Mouse (Mus musculus) mesoderm, embryonic 11.5 days (tissue): ENCODE measurements around the gene Lrwd1.

Experiments
- DNase-seq: peaks from one replicate; pipeline ENCODE4 v3.0.0-alpha.2; 2012; ENCODE audit warnings: low read depth, low spot score

Gene Lrwd1

DNA sequence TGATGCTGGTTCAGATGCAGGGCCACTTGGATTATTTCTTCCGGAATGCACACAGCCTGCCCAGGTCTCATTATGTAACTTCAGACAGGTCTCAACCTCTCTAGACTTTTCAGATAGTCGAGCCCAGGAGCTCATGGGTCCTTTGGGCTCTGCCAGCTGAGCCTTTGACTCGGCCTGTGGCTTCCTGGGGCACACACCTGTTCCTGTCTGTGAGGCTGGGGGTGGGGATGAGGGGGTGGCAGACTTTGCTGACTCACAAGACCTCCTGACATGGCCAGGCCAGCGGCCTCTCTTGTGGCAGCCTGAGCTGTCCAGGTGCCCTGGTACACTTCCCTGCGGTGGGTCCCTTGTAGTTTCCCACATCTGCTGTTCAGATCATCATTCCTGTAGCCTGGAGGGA lies 43.9 kb downstream of the Lrwd1 start:
- no peak for DNase-seq

DNA sequence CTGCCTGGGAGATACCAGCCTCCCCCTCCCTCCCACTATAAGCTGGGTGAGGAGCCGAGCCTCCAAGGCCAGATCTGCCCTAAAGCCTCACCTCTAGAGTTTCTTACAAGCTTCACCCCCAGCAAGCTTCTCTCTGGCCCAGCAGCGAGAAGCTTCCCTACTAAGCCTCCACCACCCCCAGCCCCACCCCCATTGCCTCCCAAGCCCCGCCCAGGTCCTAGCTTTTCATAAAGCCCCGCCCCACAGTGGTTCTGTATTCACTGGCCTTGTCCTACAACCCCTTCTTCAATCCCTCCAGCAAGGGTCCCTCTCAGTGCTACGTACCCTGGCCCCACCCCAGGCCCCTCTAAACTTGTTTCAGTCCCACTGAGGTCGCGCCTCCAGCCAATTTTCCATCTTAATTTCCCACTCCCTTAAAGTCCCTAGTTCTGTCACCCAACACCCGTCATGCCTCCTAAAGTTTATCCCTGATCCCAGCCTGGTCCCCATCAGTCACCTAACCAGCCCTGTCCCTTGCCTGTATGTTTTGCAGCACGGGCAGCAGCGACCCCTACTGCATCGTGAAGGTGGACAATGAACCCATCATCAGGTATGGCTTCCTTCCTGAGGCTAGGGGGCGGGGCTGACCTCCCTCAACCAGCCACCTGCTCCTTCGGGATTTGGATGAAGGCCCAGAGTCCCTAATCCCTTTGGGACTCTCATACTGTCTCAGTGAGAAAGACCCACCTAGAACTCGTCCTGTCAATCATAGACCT lies 46.9 kb downstream of the Lrwd1 start:
- no peak for DNase-seq

DNA sequence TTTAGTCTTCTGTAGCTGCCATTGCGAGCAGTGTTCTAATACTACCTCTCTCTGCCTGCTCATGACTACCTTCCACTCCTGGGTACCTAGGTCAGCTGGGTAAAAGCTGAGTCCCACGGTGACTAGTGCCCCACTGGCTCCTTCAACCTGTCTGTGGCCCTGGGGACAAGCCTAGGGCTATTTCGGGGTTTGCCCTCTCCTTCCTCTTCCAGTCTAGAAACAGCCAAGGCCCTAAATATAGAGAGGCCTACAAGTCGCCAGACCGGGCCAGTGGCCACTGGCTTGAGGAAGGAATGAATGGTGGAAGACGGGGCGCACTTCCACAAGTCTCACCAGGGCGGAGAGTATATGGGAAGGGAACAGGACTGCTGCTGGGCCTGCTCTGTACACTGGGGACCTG lies 49.6 kb downstream of the Lrwd1 start:
- DNase-seq = no peak

DNA sequence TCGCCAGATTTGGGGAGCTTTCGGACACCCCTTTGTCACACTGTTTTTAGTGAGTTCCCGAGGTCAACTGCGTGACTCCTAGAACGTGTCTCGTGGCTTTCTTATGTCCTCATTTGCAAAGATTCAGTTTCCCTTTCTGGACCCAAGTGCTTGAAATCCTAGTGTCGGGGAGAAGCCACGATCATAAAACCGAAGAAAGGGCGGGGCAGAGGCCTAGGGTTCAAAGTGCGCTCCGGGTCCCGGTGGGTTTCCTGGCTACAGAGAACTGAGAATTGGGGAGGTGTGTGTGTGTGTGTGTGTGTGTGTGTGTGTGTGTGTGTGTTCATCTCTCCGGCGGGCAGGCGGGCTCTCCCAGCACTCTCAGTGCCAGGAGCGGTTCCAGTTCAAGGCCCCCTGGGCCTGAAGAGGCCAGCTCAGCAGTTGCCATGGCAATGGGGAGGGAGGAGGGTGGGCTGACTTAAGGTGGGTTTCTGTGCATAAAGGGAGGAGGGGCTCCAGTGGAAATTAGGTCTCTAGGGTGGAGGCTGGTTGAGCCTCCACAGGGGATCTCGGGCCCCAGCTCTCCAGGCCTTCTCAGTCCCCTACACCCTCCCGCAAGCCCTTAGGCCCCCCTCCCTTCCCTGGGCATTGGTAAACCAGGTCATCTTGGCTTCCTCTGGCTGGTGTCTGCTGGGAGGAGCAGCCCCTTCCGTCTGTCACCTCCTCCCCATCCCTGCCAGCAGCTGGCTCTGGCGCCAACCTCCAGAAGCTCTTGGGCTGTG lies 50.8 kb downstream of the Lrwd1 start:
- DNase-seq = peak; percentile 59

DNA sequence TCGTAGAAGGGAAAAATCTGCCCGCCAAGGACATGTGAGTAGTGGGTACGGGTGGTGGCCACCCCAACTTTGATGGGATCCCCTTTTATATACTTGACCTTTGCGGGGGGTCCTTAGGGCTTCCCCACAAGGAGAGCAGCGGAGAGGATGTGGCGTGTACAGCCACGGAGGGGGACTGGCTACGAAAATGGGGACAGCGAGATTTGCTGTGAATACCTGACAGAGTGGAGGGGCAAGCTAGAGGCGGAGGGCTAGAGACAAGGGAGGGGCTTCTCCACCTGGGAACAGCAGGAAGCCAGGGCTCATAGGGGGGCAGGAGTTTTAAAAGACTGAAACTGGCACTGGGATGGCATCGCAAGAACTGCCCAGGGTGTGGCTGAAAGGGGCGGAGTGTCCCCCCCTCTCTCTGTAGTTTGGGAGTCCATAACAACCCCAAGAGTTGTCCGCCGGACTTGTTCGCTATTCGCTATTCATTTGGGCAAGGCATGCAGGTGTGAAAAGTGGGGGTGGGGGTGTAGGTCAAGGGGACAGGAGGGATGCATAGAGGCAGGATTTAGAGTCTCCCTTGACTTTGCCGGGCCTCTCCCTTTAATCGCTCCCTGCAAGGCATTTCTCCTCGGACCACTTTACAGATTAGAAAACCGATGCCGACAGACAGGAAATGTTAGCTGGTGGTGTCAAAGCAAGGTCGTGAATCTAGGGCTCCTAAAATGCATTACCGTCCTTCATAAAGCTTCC lies 51.6 kb downstream of the Lrwd1 start:
- DNase-seq = no peak

DNA sequence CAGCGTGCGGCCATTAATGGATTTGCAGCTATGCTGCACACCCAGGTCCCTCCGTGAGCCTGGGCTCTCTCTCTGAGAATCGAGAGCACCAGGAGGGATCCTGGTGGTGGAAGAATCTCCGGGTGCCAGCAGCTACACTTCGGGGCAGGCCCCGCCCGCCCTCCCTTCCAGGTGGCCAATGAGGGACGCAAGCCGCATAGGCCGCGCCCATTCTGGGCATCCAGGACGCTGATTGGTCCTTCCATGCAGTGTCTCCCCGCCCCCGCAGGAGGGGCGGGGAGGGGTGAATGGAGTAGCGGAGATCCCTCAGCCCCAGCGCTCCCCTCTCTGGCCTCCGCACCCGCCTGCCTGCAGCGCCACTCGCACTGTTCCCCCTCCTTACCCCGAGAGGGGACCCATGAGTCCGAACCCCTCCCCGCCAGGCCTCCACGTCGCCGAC lies 52.2 kb downstream of the Lrwd1 start, which contains the start of gene Rasa4:
TSS of gene Rasa4 (plus strand) at position 248 of the 439 bp plus-strand sequence.
- DNase-seq = peak; percentile 97

DNA sequence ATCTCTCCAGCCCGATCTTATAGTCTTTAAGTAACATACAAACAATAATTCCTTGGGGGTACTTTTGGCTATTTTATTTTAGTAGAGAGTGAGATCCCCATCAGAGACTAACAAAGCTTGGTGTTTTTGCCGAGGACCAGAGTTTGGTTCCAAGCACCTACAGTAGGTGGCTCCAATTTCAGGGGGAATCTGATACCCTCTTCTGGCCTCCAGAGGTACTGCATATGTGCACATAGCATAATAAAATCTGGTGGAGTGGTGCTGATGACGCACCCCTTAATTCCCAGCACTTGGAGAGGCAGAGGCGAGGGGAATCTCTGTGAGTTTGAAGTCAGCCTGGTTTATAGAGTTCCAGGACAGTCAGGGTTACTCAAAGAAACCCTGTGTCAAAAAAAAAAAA lies 53.5 kb downstream of the Lrwd1 start:
- DNase-seq = no peak

DNA sequence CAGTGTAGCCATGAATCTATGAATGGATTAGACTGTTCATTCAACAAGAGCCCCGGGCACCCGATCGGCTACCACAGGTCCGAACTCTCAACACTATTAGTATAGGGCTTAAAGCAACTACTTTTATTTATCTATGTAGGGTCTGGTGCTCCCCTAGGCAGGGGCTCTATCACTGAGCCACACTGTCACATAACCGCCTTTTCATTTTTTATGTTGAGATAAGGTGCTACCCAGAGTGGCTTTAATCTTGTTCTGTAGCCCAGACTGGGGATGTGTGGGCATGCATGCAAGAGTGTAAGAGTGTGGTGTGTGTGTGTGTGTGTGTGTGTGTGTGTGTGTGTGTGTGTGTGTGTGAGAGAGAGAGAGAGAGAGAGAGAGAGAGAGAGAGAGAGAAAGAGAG lies 57.7 kb downstream of the Lrwd1 start:
- no peak for DNase-seq

DNA sequence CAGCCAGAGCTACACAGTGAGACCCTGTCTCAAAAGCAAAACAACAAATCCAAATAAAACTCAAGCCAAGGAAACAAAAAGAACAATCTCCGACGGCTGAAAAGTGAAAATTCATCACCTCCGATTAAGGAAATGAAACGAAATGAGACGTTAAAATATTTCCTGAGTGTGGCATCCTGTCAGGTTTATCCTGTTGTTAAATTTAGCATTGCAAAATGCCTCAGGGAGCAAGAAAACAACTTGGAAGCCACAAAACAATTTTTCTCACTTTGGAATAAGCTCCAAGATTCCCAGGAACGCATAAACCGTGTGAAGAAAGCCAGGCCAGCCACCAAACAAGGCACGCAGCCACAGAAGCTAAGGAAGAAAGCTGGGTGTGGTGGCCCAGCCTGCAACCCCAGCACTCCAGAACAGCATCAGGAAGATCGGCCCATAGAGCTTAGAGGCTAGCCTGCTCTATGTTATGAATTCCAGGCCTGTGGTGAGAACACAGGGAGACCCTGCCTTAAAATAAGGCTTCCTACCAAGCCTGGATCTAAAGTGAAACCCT lies 58.8 kb downstream of the Lrwd1 start:
- DNase-seq = no peak

DNA sequence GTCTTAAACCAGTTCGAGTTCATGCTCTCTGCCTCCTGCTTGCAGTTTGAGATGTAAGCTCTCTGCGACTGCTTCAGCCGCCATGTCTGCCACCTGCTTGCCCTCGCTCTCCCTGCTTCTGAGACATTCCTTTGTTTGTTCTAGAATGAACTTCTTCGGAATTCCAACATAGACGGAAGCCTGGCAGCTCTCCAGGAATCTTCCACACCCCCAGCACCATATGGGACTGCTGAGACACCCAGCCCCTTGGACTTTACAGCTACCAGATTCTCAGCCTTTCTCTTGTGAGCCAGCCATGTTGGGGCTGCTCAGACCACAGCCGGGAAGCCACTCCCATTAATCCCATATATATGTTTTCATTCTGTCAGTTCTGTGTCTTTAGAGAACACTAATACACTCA lies 59.6 kb downstream of the Lrwd1 start:
- DNase-seq = no peak

DNA sequence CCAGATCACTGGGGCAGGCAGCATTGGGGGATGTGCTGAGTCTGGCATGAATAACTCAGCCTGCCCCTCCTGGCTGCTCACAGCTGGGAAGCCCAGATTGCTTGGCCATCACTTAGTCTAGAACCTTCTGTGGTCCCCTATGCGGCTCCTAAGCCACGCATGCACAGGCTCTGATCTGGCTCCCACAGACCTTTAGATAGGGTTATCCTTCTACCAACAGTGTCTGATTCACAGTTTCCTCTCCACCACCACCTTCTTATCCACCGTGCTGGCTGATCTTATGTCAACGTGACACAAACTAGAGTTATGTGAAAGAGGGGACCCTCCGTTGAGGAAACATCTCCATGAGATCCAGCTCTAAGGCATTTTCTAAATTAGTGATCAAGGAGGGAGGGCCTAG lies 60.8 kb downstream of the Lrwd1 start:
- no peak for DNase-seq

DNA sequence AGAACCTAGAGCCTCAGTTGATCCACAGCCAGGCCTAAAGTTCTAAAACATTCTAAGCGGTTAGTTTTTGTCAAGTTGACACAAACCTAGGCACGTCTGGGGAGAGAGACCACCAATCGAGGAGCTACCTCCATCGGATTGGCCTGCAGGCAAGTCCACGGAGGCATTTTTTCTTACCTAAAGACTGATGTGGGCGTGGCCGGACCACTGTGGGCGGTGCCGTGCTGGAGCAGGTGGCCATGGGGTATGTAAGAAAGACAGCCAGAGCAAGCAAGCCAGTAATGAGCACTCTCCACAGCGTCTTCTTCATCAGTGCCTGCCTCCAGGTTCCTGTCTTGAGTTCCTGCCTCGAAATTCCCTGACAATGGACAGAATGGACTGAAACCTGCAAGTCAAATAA lies 62.3 kb downstream of the Lrwd1 start:
- DNase-seq = no peak

DNA sequence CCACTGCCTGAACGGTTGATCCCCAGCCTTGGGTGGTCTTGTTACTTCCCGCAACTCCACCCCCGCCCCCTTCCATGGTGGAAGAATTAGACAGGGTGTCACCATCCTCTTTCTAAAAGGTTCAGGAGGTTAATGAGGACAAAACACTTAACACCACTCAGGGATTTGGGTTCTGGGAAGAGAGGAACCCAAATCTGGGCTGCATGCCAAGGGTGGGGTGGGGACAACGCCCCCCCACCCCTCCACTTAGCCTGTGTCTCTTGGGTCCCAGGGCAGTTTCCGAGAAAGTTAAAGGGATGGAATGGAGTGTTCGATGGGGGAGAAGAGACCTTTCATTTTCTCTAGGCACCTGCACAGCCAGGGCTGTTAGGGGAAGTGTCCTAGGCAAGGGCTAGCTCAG lies 62.8 kb downstream of the Lrwd1 start:
- DNase-seq = no peak
